Mouse (Mus musculus) CD4-positive, CD25-positive, alpha-beta regulatory T cell, adult 4 months (primary cell): ENCODE data around the gene Mthfd2. TPM values are rescaled to one million over a fixed set of nuclear protein-coding genes. Genes with fewer than 3 reads are reported as not detected.

Experiments
- ATAC-seq: one replicate; pipeline ENCODE4 v1.8.0; 2017
- polyA plus RNA-seq, 2 experiments: library from polyadenylated mRNA; unstranded; fragments of 100-300 nt; shearing (Covaris generic); gene quantifications; one replicate each; pipeline ENCODE4 v1.2.1; 2017

Mthfd2 gene
- polyA plus RNA-seq, 2 experiments from 2014 or later: 128 TPM

DNA sequence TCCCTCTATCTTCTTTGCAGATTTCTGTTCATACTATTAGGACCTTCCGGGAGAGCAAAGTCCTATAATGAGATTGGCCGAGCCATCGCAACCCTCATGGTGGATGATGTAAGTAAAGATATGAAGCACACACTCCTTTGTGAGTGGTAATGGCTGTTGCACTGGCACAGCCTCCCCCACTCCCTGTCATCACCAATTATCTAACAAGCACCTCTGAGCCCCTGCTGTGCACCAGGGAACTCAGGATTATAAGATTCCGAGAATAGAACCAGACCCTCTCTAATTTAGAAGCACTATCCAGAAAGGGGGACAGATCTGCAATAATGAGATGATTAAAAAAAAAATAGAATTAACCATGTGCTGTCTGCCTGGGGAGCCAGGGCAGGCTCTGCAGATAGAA is 60.1 kb downstream of the Mthfd2 start:
- ATAC-seq: no peak

DNA sequence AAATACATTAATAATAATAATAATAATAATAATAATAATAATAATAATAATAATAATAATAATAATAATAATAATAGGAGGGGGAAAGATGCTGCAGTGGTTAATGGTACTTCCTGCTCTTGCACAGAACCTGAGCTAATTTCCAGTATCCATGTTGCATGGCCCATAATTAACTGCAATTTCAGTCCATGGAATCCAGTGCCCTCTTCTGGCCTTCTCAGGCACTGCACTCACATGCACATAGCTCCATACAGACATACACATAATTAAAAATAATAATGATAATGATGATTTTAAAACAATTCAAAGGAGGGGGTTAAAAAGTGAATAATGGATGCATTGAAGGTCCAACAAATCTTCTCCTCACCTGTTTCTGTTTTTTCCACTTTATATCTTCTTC is 60.5 kb downstream of the Mthfd2 start:
- ATAC-seq: no peak

DNA sequence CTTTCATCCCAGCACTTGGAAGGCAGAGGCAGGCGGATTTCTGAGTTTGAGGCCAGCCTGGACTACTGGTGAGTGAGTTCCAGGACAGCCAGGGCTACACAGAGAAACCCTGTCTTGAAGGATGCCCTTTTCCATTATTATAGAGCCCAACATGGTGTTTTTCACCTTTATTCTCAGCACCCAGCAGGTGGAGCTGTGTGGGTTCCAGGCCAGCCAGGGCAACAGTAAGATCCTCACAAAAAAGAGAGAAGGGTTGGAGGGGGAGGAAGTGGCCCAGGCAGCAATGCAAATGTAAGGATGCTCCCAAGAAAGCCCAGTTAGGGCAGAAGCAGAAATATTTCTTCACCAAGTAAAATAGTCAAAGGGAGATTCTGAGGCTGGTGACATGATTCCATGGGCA is 61.2 kb downstream of the Mthfd2 start:
- ATAC-seq: no peak

Other genes with a start within 250 kb of the Mthfd2 start
- gene Pcgf1, start 248.0 kb downstream of the Mthfd2 start, polyA plus RNA-seq: 10 to 100 TPM; 42.5 to 49.3 TPM
- gene Lbx2, start 239.5 kb downstream of the Mthfd2 start, polyA plus RNA-seq: not detected
- gene Ccdc142, start 224.3 kb downstream of the Mthfd2 start, polyA plus RNA-seq: 1 to 10 TPM in 1 of 2 experiments, under 1 TPM in 1; 0.82 to 2.2 TPM
- gene Gm42688, start 224.3 kb downstream of the Mthfd2 start, polyA plus RNA-seq: under 1 TPM; 0.67 to 0.68 TPM
- gene Mrpl53, start 216.9 kb downstream of the Mthfd2 start, polyA plus RNA-seq: 10 to 100 TPM; 57.0 to 61.5 TPM
- 10 to 100 TPM in 1 of 2 experiments, 1 to 10 TPM in 1; 6.5 to 16.0 TPM for gene Mogs, start 210.4 kb downstream of the Mthfd2 start, polyA plus RNA-seq
- 10 to 100 TPM; 20.4 to 23.6 TPM for gene Wbp1, start 204.3 kb downstream of the Mthfd2 start, polyA plus RNA-seq
- gene Ino80b, start 200.5 kb downstream of the Mthfd2 start, polyA plus RNA-seq: 1 to 10 TPM in 1 of 2 experiments, under 1 TPM in 1; 0.56 to 3.3 TPM
- gene Rtkn, start 190.4 kb downstream of the Mthfd2 start, polyA plus RNA-seq: under 1 TPM in 1 of 2 experiments, not detected in 1; 0.49 TPM
- 1 to 10 TPM in 1 of 2 experiments, not detected in 1; 2.1 TPM for gene Wdr54, start 169.5 kb downstream of the Mthfd2 start, polyA plus RNA-seq
- not detected for gene 1700003E16Rik, start 169.5 kb downstream of the Mthfd2 start, polyA plus RNA-seq
- gene Dctn1, start 160.0 kb downstream of the Mthfd2 start, polyA plus RNA-seq: 10 to 100 TPM; 14.7 to 18.2 TPM
- 1 to 10 TPM in 1 of 2 experiments, under 1 TPM in 1; 0.75 to 1.1 TPM for gene Slc4a5, start 106.1 kb downstream of the Mthfd2 start, polyA plus RNA-seq
- gene Mob1a, start 108 bp upstream of the Mthfd2 start, polyA plus RNA-seq: 10 to 100 TPM; 48.6 to 70.3 TPM
- 10 to 100 TPM; 57.5 to 66.1 TPM for gene Bola3, start 23.2 kb upstream of the Mthfd2 start, polyA plus RNA-seq
- gene Tet3, start 133.2 kb upstream of the Mthfd2 start, polyA plus RNA-seq: 10 to 100 TPM; 18.5 to 20.8 TPM
- gene Dguok, start 181.1 kb upstream of the Mthfd2 start, polyA plus RNA-seq: 10 to 100 TPM; 91.3 to 93.4 TPM
- 10 to 100 TPM; 21.8 to 33.3 TPM for gene Actg2, start 210.4 kb upstream of the Mthfd2 start, polyA plus RNA-seq
- gene Stambp, start 246.8 kb upstream of the Mthfd2 start, polyA plus RNA-seq: 10 to 100 TPM; 29.5 to 34.5 TPM